Mouse (Mus musculus) neural tube, embryonic 14.5 days (tissue): ENCODE measurements at regions not wholly inside any gene's neighbourhood (a gene's known extent, or its start where the extent isn't known, plus 50 kb on each side); places are given as distances from the start of the nearest gene placed in this dataset.

Source experiments
- ATAC-seq: fragments of 200-750 bp; cut with Nextera tagmentation; 2 replicates; pipeline ENCODE4 v1.8.0; 2017; ENCODE audit warnings: low read depth, mild to moderate bottlenecking, moderate TSS enrichment, moderate library complexity
- H3K27ac ChIP-seq: fragments of 300-500 bp; sonication (generic); 2 replicates; pipeline ENCODE4 v1.5.1; 2014; ENCODE audit warnings: low read depth, mild to moderate bottlenecking, control low read depth, low read length, moderate library complexity, mixed read lengths
- H3K27me3 ChIP-seq: fragments of 300-500 bp; sonication (generic); 2 replicates; pipeline ENCODE4 v1.6.1; 2014; ENCODE audit warnings: low read length; ENCODE audit not compliant: control insufficient read depth, insufficient read depth
- H3K36me3 ChIP-seq: fragments of 300-500 bp; sonication (generic); 2 replicates; pipeline ENCODE4 v1.6.1; 2014; ENCODE audit warnings: low read length, mixed read lengths; ENCODE audit not compliant: control insufficient read depth, insufficient read depth
- H3K4me1 ChIP-seq: fragments of 300-500 bp; sonication (generic); 2 replicates; pipeline ENCODE4 v1.6.1; 2014; ENCODE audit warnings: low read length; ENCODE audit not compliant: control insufficient read depth, insufficient read depth
- H3K4me2 ChIP-seq: fragments of 300-500 bp; sonication (generic); 2 replicates; pipeline ENCODE4 v1.6.1; 2014; ENCODE audit warnings: mild to moderate bottlenecking, low read depth, low read length, control low read depth
- H3K4me3 ChIP-seq: fragments of 300-500 bp; sonication (generic); 2 replicates; pipeline ENCODE4 v1.5.1; 2014; ENCODE audit warnings: low read depth, low read length, control low read depth, mixed read lengths
- H3K9ac ChIP-seq: fragments of 300-500 bp; sonication (generic); replicated peaks from 2 replicates; pipeline ENCODE4 v1.6.1; 2014; ENCODE audit warnings: low read depth, mild to moderate bottlenecking, control low read depth, low read length, mixed read lengths
- H3K9me3 ChIP-seq: fragments of 300-500 bp; sonication (generic); 2 replicates; pipeline ENCODE4 v1.6.1; 2016; ENCODE audit warnings: low read length; ENCODE audit not compliant: control insufficient read depth
- WGBS: fragments of 180-500 bp; shearing (Covaris S2); extraction: QIAGEN DNeasy Blood & Tissue Kit; methylation state at CpG from one replicate; pipeline ENCODE4 v1.1.7; 2014; 5-methylcytosine and 5-hydroxymethylcytosine counted together

GRCm38 (mm10) chr7:74990198-74990597 lies 318.9 kb downstream of the Sv2b start:
- H3K4me2 ChIP-seq, result no peak overlapping the region
- H3K9ac ChIP-seq, result no peak overlapping the region
- WGBS, result 81% methylated on average over 2 of the region's 2 CpGs
- ATAC-seq, result no peak
- H3K27me3 ChIP-seq, result no peaks in the 10 kb centered on the region
- H3K4me3 ChIP-seq, result no peak overlapping the region
- no peaks in the 10 kb centered on the region for H3K9me3 ChIP-seq
- H3K27ac ChIP-seq, result no peak overlapping the region
- no peaks in the 10 kb centered on the region for H3K4me1 ChIP-seq
- no peaks in the 10 kb centered on the region for H3K36me3 ChIP-seq

- ATAC-seq, result no peak
- H3K36me3 ChIP-seq, result no peaks in the 10 kb centered on the region
- WGBS, result 58% methylated on average over 2 of the region's 2 CpGs
- no peak overlapping the region for H3K9ac ChIP-seq
- no peaks in the 10 kb centered on the region for H3K4me1 ChIP-seq
- H3K27me3 ChIP-seq, result no peaks in the 10 kb centered on the region
- no peak overlapping the region for H3K4me2 ChIP-seq
- no peak overlapping the region for H3K4me3 ChIP-seq
- no peaks in the 10 kb centered on the region for H3K9me3 ChIP-seq
- no peak overlapping the region for H3K27ac ChIP-seq
These were observed 329.6 kb downstream of the Sv2b start for GRCm38 (mm10) chr7:74979479-74979878.

GRCm38 (mm10) chr7:74975986-74976385 lies 333.1 kb downstream of the Sv2b start:
- Histone ChIP-seq H3K36me3 (no peaks in the 10 kb centered on the region), H3K9me3 (no peaks in the 10 kb centered on the region), H3K27me3 (no peaks in the 10 kb centered on the region), H3K4me3 (no peak overlapping the region), H3K9ac (no peak overlapping the region), H3K4me1 (no peaks in the 10 kb centered on the region), H3K4me2 (no peak overlapping the region), H3K27ac (no peak overlapping the region)
- no peak for ATAC-seq

- Histone ChIP-seq H3K27ac (no peak overlapping the region), H3K9ac (no peak overlapping the region), H3K4me2 (no peak overlapping the region), H3K4me3 (no peak overlapping the region), H3K36me3 (no peaks in the 10 kb centered on the region), H3K27me3 (no peaks in the 10 kb centered on the region), H3K9me3 (no peaks in the 10 kb centered on the region), H3K4me1 (no peaks in the 10 kb centered on the region)
- no peak for ATAC-seq
- WGBS, result 87% methylated on average over 3 of the region's 3 CpGs
These were observed 334.6 kb downstream of the Sv2b start for GRCm38 (mm10) chr7:74974448-74974847.

- H3K4me1 ChIP-seq, result no peaks in the 10 kb centered on the region
- ATAC-seq, result no peak
- 90% methylated on average over 5 of the region's 5 CpGs for WGBS
- H3K4me2 ChIP-seq, result no peak overlapping the region
- no peaks in the 10 kb centered on the region for H3K27me3 ChIP-seq
- H3K9ac ChIP-seq, result no peak overlapping the region
- no peak overlapping the region for H3K27ac ChIP-seq
- no peaks in the 10 kb centered on the region for H3K36me3 ChIP-seq
- no peaks in the 10 kb centered on the region for H3K9me3 ChIP-seq
- H3K4me3 ChIP-seq, result no peak overlapping the region
These were observed 364.5 kb downstream of the Sv2b start for GRCm38 (mm10) chr7:74944421-74945098.

GRCm38 (mm10) chr7:74942917-74943316 lies 366.1 kb downstream of the Sv2b start:
- Histone ChIP-seq H3K4me2 (no peak overlapping the region), H3K36me3 (no peaks in the 10 kb centered on the region), H3K9ac (no peak overlapping the region), H3K9me3 (no peaks in the 10 kb centered on the region), H3K4me1 (no peaks in the 10 kb centered on the region), H3K4me3 (no peak overlapping the region), H3K27me3 (no peaks in the 10 kb centered on the region), H3K27ac (no peak overlapping the region)
- ATAC-seq, result no peak
- WGBS, result 80% methylated on average over 4 of the region's 4 CpGs

- no peak overlapping the region for H3K4me3 ChIP-seq
- no peaks in the 10 kb centered on the region for H3K4me1 ChIP-seq
- no peak for ATAC-seq
- WGBS, result 73% methylated on average over 3 of the region's 3 CpGs
- no peak overlapping the region for H3K4me2 ChIP-seq
- no peak overlapping the region for H3K27ac ChIP-seq
- H3K36me3 ChIP-seq, result no peaks in the 10 kb centered on the region
- no peaks in the 10 kb centered on the region for H3K9me3 ChIP-seq
- H3K27me3 ChIP-seq, result no peaks in the 10 kb centered on the region
- H3K9ac ChIP-seq, result no peak overlapping the region
These were observed 366.9 kb downstream of the Sv2b start for GRCm38 (mm10) chr7:74942146-74942545.

- Histone ChIP-seq H3K27me3 (no peaks in the 10 kb centered on the region), H3K4me2 (no peak overlapping the region), H3K4me3 (no peak overlapping the region), H3K9me3 (no peaks in the 10 kb centered on the region), H3K9ac (no peak overlapping the region), H3K4me1 (no peaks in the 10 kb centered on the region), H3K27ac (no peak overlapping the region), H3K36me3 (no peaks in the 10 kb centered on the region)
- ATAC-seq, result no peak
- 37% methylated on average over 8 of the region's 8 CpGs for WGBS
These were observed 374.7 kb upstream of the Slco3a1 start for GRCm38 (mm10) chr7:74929142-74929829.

GRCm38 (mm10) chr7:74928226-74928927 lies 373.8 kb upstream of the Slco3a1 start:
- H3K27me3 ChIP-seq, result no peaks in the 10 kb centered on the region
- no peaks in the 10 kb centered on the region for H3K9me3 ChIP-seq
- H3K9ac ChIP-seq, result no peak overlapping the region
- ATAC-seq, result no peak
- no peaks in the 10 kb centered on the region for H3K4me1 ChIP-seq
- WGBS, result 68% methylated on average over 6 of the region's 6 CpGs
- H3K36me3 ChIP-seq, result no peaks in the 10 kb centered on the region
- H3K4me2 ChIP-seq, result no peak overlapping the region
- H3K27ac ChIP-seq, result no peak overlapping the region
- no peak overlapping the region for H3K4me3 ChIP-seq
